Mouse (Mus musculus): ENCODE measurements around the gene Rasgrf1.

Gene Rasgrf1

GRCm38 (mm10) chr9:89906645-89907044 is 3.1 kb upstream of the Rasgrf1 start:
- no peak for DNase-seq (ENCODE audit: low read depth, low spot score)

- DNase-seq (ENCODE audit: low read depth, low spot score), result no peak
These were observed 1.8 kb upstream of the Rasgrf1 start for GRCm38 (mm10) chr9:89907941-89908340.

DNA sequence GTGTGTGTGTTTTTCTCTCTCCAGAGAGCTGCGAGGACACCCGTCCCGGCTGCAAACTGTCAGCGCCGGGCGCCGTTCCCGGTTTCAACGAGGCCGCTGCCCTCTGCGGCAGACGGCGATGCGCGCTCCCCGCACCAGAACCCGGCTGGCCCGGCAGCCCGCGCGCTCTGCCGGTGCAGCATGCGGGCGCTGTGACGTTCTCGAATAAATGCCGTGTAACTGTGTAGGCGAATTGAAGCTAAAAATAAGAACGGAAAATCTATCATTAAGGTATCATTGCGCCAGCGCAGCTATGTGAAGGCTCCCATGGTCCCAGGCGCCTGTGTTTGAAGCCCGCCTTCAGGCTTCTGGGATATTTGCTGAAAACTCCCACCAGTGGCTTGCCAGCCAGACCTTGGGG is 1.1 kb upstream of the Rasgrf1 start:
- DNase-seq (ENCODE audit: low read depth, low spot score), result peak; percentile 16

DNA sequence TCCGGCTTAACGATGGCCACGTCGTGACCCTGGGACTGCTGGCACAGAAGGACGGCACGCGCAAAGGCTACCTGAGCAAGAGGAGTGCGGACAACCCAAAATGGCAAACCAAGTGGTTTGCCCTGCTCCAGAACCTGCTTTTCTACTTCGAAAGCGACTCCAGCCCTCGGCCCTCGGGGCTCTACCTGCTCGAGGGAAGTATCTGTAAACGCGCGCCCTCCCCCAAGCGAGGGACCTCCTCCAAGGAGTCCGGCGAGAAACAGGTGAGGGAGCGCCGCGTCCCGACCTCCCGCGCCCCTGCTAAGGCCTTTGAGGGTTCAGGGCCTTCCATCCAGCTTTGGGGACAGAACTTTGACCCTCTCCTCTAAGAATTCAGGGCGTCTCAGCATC is 298 bp downstream of the Rasgrf1 start:
- DNase-seq (ENCODE audit: low read depth, low spot score), result peak; percentile 44

DNA sequence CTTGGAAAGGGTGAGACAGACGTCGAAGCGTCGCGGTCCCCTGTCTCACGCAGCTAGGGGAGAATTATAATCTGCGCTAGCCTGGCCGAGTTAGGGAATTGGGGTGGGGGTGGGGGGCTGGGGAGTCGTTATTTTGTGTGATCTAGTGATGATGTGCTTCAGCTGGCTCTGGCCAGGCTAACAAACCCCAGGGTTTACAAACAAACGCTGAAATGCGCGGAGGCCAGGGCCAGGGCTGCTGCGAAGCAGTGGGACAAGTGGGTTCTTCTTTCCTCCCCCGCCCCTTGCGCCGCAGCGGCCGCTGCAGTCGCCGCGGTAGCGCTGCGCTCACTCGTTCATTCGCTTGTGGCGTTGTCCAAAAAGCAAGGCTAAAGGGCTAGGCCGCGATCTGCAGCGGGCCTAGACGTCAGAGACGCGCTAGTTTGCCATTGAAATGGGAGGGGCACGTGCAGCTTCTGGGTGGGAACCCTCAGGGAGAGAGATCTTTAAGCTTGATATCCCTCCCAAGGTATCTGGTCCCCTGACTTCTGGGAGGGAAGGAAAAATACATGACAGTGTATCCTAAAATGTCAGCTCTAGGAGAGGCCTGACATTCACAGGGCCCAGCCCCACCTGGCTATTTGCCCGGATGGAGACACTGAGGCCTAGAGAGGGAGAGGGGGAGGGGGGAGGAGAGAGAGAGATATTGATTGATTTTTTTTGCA is 1.2 kb downstream of the Rasgrf1 start:
- DNase-seq (ENCODE audit: low read depth, low spot score), result peak; percentile 49

- no peak for DNase-seq (ENCODE audit: low read depth, low spot score)
These were observed 2.3 kb downstream of the Rasgrf1 start for GRCm38 (mm10) chr9:89911891-89912549.

- no peak for DNase-seq (ENCODE audit: low read depth, low spot score)
These were observed 3.4 kb downstream of the Rasgrf1 start for GRCm38 (mm10) chr9:89913135-89913534.

GRCm38 (mm10) chr9:89916471-89916870 is 6.8 kb downstream of the Rasgrf1 start:
- DNase-seq (ENCODE audit: low read depth, low spot score), result no peak

DNA sequence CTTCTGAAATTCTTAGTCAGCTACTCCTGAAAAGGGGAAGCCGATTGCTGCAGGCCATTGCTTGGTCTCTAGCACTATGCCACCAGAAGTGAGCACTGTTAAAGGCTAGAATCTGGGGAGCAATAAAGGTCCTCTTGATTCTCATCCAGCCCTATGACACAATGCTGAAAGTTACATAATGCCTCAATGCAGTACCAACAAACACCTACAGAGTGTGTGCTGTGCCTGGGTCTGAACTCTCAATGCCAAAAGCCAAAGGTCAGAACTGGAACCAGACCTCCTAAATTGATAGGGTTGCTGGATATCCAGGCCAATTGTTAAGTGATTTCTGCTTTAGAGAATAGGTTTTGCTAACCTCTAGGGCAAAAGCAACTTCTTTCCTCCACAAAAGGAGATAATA is 7.7 kb downstream of the Rasgrf1 start:
- DNase-seq (ENCODE audit: low read depth, low spot score), result no peak

DNA sequence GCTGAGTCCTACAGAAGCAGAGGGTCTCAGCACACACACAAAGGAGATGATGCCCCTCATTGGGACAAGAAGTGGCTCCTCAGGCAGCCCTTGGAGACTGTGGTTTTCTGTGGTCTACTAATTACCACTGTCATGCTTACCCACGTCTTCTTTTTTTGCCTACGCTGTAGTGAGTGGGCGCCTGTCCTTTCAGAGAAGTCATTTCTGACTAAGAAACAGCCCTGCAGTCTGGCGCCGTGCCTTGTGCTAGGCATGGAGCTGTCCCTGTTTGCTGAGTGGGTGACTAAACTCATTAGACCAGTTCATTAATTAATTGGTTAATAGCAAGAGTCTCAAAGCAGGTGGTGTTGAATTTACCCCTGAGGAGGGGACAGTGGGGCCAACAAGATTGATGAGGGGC is 9.1 kb downstream of the Rasgrf1 start:
- no peak for DNase-seq (ENCODE audit: low read depth, low spot score)

- peak; percentile 30 for DNase-seq (ENCODE audit: low read depth, low spot score)
These were observed 11.4 kb downstream of the Rasgrf1 start for GRCm38 (mm10) chr9:89921121-89921520.

- no peak for DNase-seq (ENCODE audit: low read depth, low spot score)
These were observed 13.0 kb downstream of the Rasgrf1 start for GRCm38 (mm10) chr9:89922666-89923065.

DNA sequence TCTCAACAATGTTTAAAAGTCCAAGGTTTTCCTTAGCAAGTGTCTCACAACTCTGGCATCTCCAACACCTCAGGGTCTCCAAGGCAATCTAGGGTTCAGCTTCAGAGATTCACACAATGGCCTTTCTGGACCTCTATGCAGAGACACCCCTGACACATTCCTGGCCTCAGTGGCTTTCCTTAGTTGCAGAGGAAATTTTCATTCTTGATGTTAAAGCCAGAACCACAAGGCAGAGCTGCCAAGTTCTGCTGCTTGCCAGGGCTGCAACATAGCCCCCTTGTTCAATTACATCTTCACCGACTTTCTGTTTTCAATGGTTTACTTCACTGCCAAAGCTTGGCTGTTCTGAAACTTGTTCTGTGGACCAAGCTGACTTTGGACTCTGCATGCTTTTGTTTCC is 15.1 kb downstream of the Rasgrf1 start:
- no peak for DNase-seq (ENCODE audit: low read depth, low spot score)

DNA sequence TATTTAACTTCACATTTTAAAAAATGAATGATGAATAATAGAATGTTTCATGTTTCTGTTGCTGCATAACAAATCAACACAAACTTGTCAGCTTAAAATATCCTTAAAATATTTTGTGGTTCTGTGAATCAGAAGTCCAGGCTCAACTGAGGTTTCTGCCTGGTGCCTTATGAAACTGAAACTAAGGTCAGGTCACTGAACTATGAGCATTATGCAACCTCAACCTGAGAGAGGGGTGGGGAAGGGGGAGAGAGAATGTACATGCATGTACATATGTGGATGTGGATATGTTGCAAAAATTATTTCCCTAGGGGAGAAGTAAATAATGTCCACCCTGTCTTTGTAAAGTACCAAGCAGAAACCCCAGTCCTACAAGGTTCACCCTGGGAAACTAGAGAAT is 18.8 kb downstream of the Rasgrf1 start:
- no peak for DNase-seq (ENCODE audit: low read depth, low spot score)

GRCm38 (mm10) chr9:89940428-89940827 is 30.7 kb downstream of the Rasgrf1 start:
- peak; percentile 29 for DNase-seq (ENCODE audit: low read depth, low spot score)

DNA sequence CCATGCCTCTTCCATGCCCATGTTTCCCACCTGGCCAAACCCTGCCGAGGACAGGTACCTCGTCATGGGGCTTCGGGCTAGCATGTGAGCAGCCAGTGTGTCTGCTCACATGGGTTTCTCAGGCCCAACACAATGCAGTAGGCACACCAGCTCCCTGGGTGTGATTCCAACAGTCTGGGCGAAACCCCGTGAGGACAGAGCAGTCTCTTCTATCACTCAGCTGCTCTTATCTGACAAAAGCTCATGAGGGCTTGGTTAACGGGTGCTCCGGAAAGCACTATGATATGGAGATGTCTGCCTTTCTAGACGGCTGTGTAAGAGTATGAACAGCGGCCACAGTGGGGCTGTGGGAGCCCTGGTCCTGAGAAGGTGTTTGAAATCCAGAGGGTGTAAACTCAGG is 37.1 kb downstream of the Rasgrf1 start:
- DNase-seq (ENCODE audit: low read depth, low spot score), result no peak

DNA sequence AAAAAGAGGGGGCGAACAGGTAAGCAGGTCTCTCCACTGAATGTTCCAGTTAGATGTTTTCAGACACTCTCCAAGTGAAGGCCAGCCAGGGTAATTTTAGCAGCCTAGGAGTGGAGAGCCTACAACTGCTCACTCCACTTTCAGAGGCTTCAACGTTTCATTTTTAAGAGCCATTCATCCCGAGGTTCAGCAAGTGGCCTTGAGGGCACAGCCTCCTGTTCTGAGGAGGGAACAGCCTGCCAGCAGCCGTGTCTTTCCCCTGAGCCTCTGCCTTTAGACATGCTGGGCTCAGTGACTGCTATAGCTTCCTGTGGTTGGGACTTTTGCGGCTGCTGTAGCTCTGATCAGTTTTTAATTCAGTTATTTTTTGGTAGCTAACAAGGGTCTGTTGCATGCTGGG is 38.9 kb downstream of the Rasgrf1 start:
- DNase-seq (ENCODE audit: low read depth, low spot score), result no peak

DNA sequence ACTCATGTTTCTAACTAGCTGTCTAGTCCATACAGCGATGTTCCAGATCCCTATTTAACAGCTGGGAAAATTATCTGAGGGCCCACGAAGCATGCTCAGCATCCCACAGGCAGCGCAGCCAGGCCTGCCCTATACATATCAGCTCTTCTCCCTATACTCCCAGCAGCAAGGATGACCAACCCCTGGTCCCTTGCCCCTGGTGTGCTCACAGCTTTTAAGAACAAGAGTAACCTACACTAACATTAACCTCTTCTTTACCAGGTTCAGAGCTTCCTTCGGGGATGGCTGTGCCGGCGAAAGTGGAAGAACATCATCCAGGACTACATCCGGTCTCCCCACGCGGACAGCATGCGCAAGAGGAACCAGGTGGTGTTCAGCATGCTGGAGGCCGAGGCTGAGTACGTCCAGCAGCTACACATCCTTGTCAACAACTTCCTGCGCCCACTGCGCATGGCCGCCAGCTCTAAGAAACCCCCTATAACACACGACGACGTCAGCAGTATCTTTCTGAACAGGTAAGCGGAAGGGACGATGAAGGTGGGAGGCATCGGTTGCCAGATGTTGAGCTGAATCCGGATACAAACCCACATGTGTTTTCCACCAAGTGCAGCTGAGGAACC is 44.0 kb downstream of the Rasgrf1 start:
- DNase-seq (ENCODE audit: low read depth, low spot score), result no peak

GRCm38 (mm10) chr9:89954860-89955479 is 45.3 kb downstream of the Rasgrf1 start:
- no peak for DNase-seq (ENCODE audit: low read depth, low spot score)

DNA sequence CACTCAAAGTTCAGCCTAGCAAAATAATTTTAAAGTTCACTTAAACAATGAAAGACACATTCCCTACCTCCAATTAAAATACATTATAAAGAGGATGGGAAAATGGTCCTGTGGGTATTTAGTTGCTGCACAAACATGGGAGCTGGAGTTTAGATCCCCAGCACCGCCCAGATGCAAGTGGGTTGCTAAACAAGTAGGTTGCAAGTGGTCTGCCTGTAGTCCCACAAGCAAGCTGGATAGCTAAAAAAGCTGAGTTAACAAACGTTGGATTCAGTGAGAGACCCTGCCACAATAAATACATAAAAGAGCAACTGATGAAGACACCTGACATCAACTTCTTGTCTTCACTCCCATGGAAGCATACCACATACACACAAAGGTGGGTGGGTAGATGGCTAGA is 49.3 kb downstream of the Rasgrf1 start:
- DNase-seq (ENCODE audit: low read depth, low spot score), result no peak

DNA sequence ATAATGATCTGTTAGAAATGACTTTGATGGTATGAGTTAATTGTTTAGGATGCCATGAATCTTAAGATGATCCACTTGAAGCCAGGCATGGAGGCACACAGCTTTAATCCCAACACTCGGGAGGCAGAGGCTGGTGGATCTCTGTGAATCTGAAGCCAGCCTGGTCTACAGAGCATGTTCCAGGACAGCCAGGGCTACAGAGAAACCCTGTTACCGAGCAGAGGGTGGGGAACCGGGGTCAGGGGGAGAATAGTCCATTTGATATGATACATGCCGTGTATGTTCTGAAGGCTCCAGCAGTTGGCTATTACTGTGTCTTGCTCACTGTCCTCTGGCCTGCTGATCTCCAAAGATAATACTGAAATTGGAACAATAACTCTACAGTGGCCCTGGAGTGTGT is 54.4 kb downstream of the Rasgrf1 start:
- DNase-seq (ENCODE audit: low read depth, low spot score), result no peak

GRCm38 (mm10) chr9:89967716-89968115 is 58.0 kb downstream of the Rasgrf1 start:
- DNase-seq (ENCODE audit: low read depth, low spot score), result no peak
